Mouse (Mus musculus): Measurements from ENCODE around the gene Igfbp7. TPM values are rescaled to one million over a fixed set of nuclear protein-coding genes. Genes with fewer than 3 reads are reported as not detected.

Igfbp7 gene
- polyA plus RNA-seq (2014; fragmentation: Nextera tagmentation; extraction: Ambion mirVana) = 56.3 and 60.7 TPM in 2 replicates

- H3K4me3 ChIP-seq (replicated peaks; ENCODE audit: low read depth, low read length) = peak within 1 kb of the TSS; percentile 59
- H3K4me2 ChIP-seq (ENCODE audit: low read length) = peak within 1 kb of the TSS; percentile 87
- peak; percentile 89 for ATAC-seq (ENCODE audit: low FRiP score, low TSS enrichment)
- no peak within 1 kb of the TSS for H3K27ac ChIP-seq (replicated peaks; ENCODE audit: low read depth, low read length)
- H3K27me3 ChIP-seq (ENCODE audit: control insufficient read depth, insufficient read depth, low read length) = peaks cover 18% of the 10 kb centered on the region; the same call in 1 of the 2 replicates
- 5% methylated on average over 91 of the region's 101 CpGs for WGBS
- peaks cover 4% of the 10 kb centered on the region for H3K4me1 ChIP-seq (ENCODE audit: control insufficient read depth, insufficient read depth, low read length)
- peak within 1 kb of the TSS; percentile 57 for H3K9ac ChIP-seq (replicated peaks; ENCODE audit: low read length)
- no peaks in the 10 kb centered on the region for H3K9me3 ChIP-seq (ENCODE audit: control insufficient read depth, low read length)
- DNase-seq = peak; percentile 84
- H3K36me3 ChIP-seq (ENCODE audit: control insufficient read depth, insufficient read depth, low read length) = no peaks in the 10 kb centered on the region
Measured at GRCm38 (mm10) chr5:77407341-77408298, at the start of gene Igfbp7. Gene Igfbp7 (minus strand): TSS chr5:77408041.

GRCm38 (mm10) chr5:77452103-77452502, 44.3 kb upstream of the Igfbp7 start:
- Histone ChIP-seq H3K9ac (replicated peaks; ENCODE audit: low read length) (no peak overlapping the region), H3K4me1 (ENCODE audit: control insufficient read depth, insufficient read depth, low read length) (no peaks in the 10 kb centered on the region), H3K27ac (replicated peaks; ENCODE audit: low read depth, low read length) (no peak overlapping the region), H3K36me3 (ENCODE audit: control insufficient read depth, insufficient read depth, low read length) (no peaks in the 10 kb centered on the region), H3K4me2 (ENCODE audit: low read length) (no peak overlapping the region), H3K27me3 (ENCODE audit: control insufficient read depth, insufficient read depth, low read length) (no peaks in the 10 kb centered on the region), H3K9me3 (ENCODE audit: control insufficient read depth, low read length) (no peaks in the 10 kb centered on the region), H3K4me3 (replicated peaks; ENCODE audit: low read depth, low read length) (no peak overlapping the region)
- DNase-seq (no peak), ATAC-seq (ENCODE audit: low FRiP score, low TSS enrichment) (no peak)
- 92% methylated on average over 6 of the region's 6 CpGs for WGBS

GRCm38 (mm10) chr5:77449531-77449930, 41.7 kb upstream of the Igfbp7 start:
- DNase-seq (no peak), ATAC-seq (ENCODE audit: low FRiP score, low TSS enrichment) (no peak)
- Histone ChIP-seq H3K4me2 (ENCODE audit: low read length) (no peak overlapping the region), H3K4me1 (ENCODE audit: control insufficient read depth, insufficient read depth, low read length) (no peaks in the 10 kb centered on the region), H3K4me3 (replicated peaks; ENCODE audit: low read depth, low read length) (no peak overlapping the region), H3K9me3 (ENCODE audit: control insufficient read depth, low read length) (no peaks in the 10 kb centered on the region), H3K36me3 (ENCODE audit: control insufficient read depth, insufficient read depth, low read length) (no peaks in the 10 kb centered on the region), H3K27me3 (ENCODE audit: control insufficient read depth, insufficient read depth, low read length) (no peaks in the 10 kb centered on the region), H3K9ac (replicated peaks; ENCODE audit: low read length) (no peak overlapping the region), H3K27ac (replicated peaks; ENCODE audit: low read depth, low read length) (no peak overlapping the region)
- WGBS = 85% methylated on average over 7 of the region's 7 CpGs

- Histone ChIP-seq H3K9me3 (ENCODE audit: control insufficient read depth, low read length) (no peaks in the 10 kb centered on the region), H3K27me3 (ENCODE audit: control insufficient read depth, insufficient read depth, low read length) (no peaks in the 10 kb centered on the region), H3K36me3 (ENCODE audit: control insufficient read depth, insufficient read depth, low read length) (no peaks in the 10 kb centered on the region), H3K4me2 (ENCODE audit: low read length) (no peak overlapping the region), H3K27ac (replicated peaks; ENCODE audit: low read depth, low read length) (no peak overlapping the region), H3K9ac (replicated peaks; ENCODE audit: low read length) (no peak overlapping the region), H3K4me1 (ENCODE audit: control insufficient read depth, insufficient read depth, low read length) (no peaks in the 10 kb centered on the region), H3K4me3 (replicated peaks; ENCODE audit: low read depth, low read length) (no peak overlapping the region)
- WGBS = 99% methylated on average over 4 of the region's 4 CpGs
- ATAC-seq (ENCODE audit: low FRiP score, low TSS enrichment) = no peak
- no peak for DNase-seq
Measured at GRCm38 (mm10) chr5:77445431-77445830, 37.6 kb upstream of the Igfbp7 start.

GRCm38 (mm10) chr5:77443889-77444573, 36.2 kb upstream of the Igfbp7 start:
- Histone ChIP-seq H3K4me3 (replicated peaks; ENCODE audit: low read depth, low read length) (no peak overlapping the region), H3K9ac (replicated peaks; ENCODE audit: low read length) (no peak overlapping the region), H3K4me1 (ENCODE audit: control insufficient read depth, insufficient read depth, low read length) (no peaks in the 10 kb centered on the region), H3K9me3 (ENCODE audit: control insufficient read depth, low read length) (no peaks in the 10 kb centered on the region), H3K4me2 (ENCODE audit: low read length) (no peak overlapping the region), H3K27ac (replicated peaks; ENCODE audit: low read depth, low read length) (no peak overlapping the region), H3K27me3 (ENCODE audit: control insufficient read depth, insufficient read depth, low read length) (no peaks in the 10 kb centered on the region), H3K36me3 (ENCODE audit: control insufficient read depth, insufficient read depth, low read length) (no peaks in the 10 kb centered on the region)
- DNase-seq = no peak
- WGBS = 72% methylated on average over 8 of the region's 8 CpGs
- ATAC-seq (ENCODE audit: low FRiP score, low TSS enrichment) = no peak

GRCm38 (mm10) chr5:77442856-77443623, 35.2 kb upstream of the Igfbp7 start:
- Histone ChIP-seq H3K36me3 (ENCODE audit: control insufficient read depth, insufficient read depth, low read length) (no peaks in the 10 kb centered on the region), H3K4me3 (replicated peaks; ENCODE audit: low read depth, low read length) (no peak overlapping the region), H3K9ac (replicated peaks; ENCODE audit: low read length) (no peak overlapping the region), H3K4me1 (ENCODE audit: control insufficient read depth, insufficient read depth, low read length) (no peaks in the 10 kb centered on the region), H3K27me3 (ENCODE audit: control insufficient read depth, insufficient read depth, low read length) (no peaks in the 10 kb centered on the region), H3K27ac (replicated peaks; ENCODE audit: low read depth, low read length) (no peak overlapping the region), H3K4me2 (ENCODE audit: low read length) (no peak overlapping the region), H3K9me3 (ENCODE audit: control insufficient read depth, low read length) (no peaks in the 10 kb centered on the region)
- 71% methylated on average over 15 of the region's 15 CpGs for WGBS
- DNase-seq (no peak), ATAC-seq (ENCODE audit: low FRiP score, low TSS enrichment) (no peak)

- ATAC-seq (ENCODE audit: low FRiP score, low TSS enrichment) = no peak
- Histone ChIP-seq H3K27ac (replicated peaks; ENCODE audit: low read depth, low read length) (no peak overlapping the region), H3K4me2 (ENCODE audit: low read length) (no peak overlapping the region), H3K4me3 (replicated peaks; ENCODE audit: low read depth, low read length) (no peak overlapping the region), H3K4me1 (ENCODE audit: control insufficient read depth, insufficient read depth, low read length) (no peaks in the 10 kb centered on the region), H3K9me3 (ENCODE audit: control insufficient read depth, low read length) (no peaks in the 10 kb centered on the region), H3K9ac (replicated peaks; ENCODE audit: low read length) (no peak overlapping the region), H3K36me3 (ENCODE audit: control insufficient read depth, insufficient read depth, low read length) (no peaks in the 10 kb centered on the region), H3K27me3 (ENCODE audit: control insufficient read depth, insufficient read depth, low read length) (no peaks in the 10 kb centered on the region)
- 68% methylated on average over 4 of the region's 4 CpGs for WGBS
- DNase-seq = no peak
Measured at GRCm38 (mm10) chr5:77436308-77436707, 28.5 kb upstream of the Igfbp7 start.

GRCm38 (mm10) chr5:77434060-77434459, 26.2 kb upstream of the Igfbp7 start:
- 91% methylated on average over 11 of the region's 11 CpGs for WGBS

More at GRCm38 (mm10) chr5:77434060-77434459, 26.2 kb upstream of the Igfbp7 start:
- no peaks in the 10 kb centered on the region for H3K27me3 ChIP-seq (ENCODE audit: control insufficient read depth, insufficient read depth, low read length)
- H3K4me1 ChIP-seq (ENCODE audit: control insufficient read depth, insufficient read depth, low read length) = no peaks in the 10 kb centered on the region
- no peak overlapping the region for H3K9ac ChIP-seq (replicated peaks; ENCODE audit: low read length)
- DNase-seq = no peak
- H3K4me2 ChIP-seq (ENCODE audit: low read length) = no peak overlapping the region
- no peak overlapping the region for H3K27ac ChIP-seq (replicated peaks; ENCODE audit: low read depth, low read length)
- no peaks in the 10 kb centered on the region for H3K36me3 ChIP-seq (ENCODE audit: control insufficient read depth, insufficient read depth, low read length)
- no peak for ATAC-seq (ENCODE audit: low FRiP score, low TSS enrichment)
- H3K9me3 ChIP-seq (ENCODE audit: control insufficient read depth, low read length) = no peaks in the 10 kb centered on the region
- no peak overlapping the region for H3K4me3 ChIP-seq (replicated peaks; ENCODE audit: low read depth, low read length)
